Mouse (Mus musculus): Measurements from ENCODE around the gene Ccr3.

DNA sequence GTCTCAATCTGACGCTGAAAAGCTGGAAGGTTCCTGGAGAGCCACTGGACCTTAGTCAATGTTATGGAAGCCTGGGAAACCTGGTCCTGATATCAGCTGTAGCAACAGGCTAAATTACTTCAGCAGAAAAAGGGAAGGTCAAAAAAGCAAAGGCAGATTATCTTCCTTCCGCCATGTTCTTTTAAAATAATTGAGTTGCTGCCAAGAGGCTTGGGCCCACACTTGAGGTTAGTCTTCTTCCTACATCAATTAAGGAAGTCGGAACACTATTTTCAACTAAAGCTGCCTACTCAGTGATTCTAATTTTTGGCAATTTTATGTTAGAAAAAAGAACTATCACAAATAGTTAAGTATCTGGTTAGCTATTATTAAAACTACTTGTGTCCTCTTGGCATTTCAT is 1.9 kb upstream of the Ccr3 start:
- TF ChIP-seq POLR2A (IDR thresholded peaks at IDR 0.05; ENCODE audit: extremely low read depth, insufficient read depth, low read length), result no peak
- TF ChIP-seq CTCF (IDR thresholded peaks at IDR 0.05; ENCODE audit: extremely low read depth, insufficient read depth, low read length), result no peak

All from cortical plate, adult 2 months (tissue).